Mouse (Mus musculus): ENCODE results near the gene Pbx1. TPM values are rescaled to one million over a fixed set of nuclear protein-coding genes. Genes with fewer than 3 reads are reported as not detected.

The Pbx1 gene
- total and polyA plus RNA-seq, 3 experiments = 0.10 TPM; not detected in 2

- TF ChIP-seq SMC3 (IDR thresholded peaks at IDR 0.05; ENCODE audit: low read depth, low read length) = no peak
These were observed 90.2 kb downstream of the Pbx1 start (continued) for GRCm38 (mm10) chr1:168341863-168342262.

- DNase-seq (ENCODE audit: low read depth, low spot score) = no peak
- Histone ChIP-seq H3K4me3 (ENCODE audit: control insufficient read depth in 1 of 2, insufficient read depth in 1 of 2, low read depth in 2 of 2, low read length in 2 of 2) (no peak overlapping the region), H3K9ac (ENCODE audit: control insufficient read depth, low read depth, low read length, poor library complexity, severe bottlenecking) (no peak overlapping the region), H3K27me3 (ENCODE audit: control insufficient read depth in 1 of 2, insufficient read depth in 2 of 2, low read length in 2 of 2) (no peaks in the 10 kb centered on the region; a peak in 1 of 4 replicates), H3K36me3 (ENCODE audit: control insufficient read depth in 1 of 2, insufficient read depth in 2 of 2, low read length in 2 of 2) (no peaks in the 10 kb centered on the region), H3K9me3 (replicated peaks; ENCODE audit: insufficient read depth, low read length) (no peaks in the 10 kb centered on the region), H3K79me2 (ENCODE audit: control insufficient read depth, insufficient read depth, low read length, poor library complexity) (no peaks in the 10 kb centered on the region), H3K27ac (ENCODE audit: control insufficient read depth, low read depth, low read length) (no peak overlapping the region), H3K4me1 (ENCODE audit: control insufficient read depth in 1 of 2, insufficient read depth in 2 of 2, low read length in 2 of 2) (no peaks in the 10 kb centered on the region)
- no peak for TF ChIP-seq SMC3 (IDR thresholded peaks at IDR 0.05; ENCODE audit: low read depth, low read length)
- TF ChIP-seq KAT2A (conservative IDR thresholded peaks at IDR 0.05; ENCODE audit: low read depth, low read length) = no peak
- no peak for TF ChIP-seq GATA1 (IDR thresholded peaks at IDR 0.05; ENCODE audit: low read depth, low read length)
- no peak for TF ChIP-seq RCOR1 (IDR thresholded peaks at IDR 0.05; ENCODE audit: low read depth, low read length)
- no peak for TF ChIP-seq TBP (IDR thresholded peaks at IDR 0.05; ENCODE audit: low read depth, low read length)
These were observed 90.7 kb downstream of the Pbx1 start for GRCm38 (mm10) chr1:168341368-168341767.

- Histone ChIP-seq H3K9me3 (replicated peaks; ENCODE audit: insufficient read depth, low read length) (no peaks in the 10 kb centered on the region), H3K79me2 (ENCODE audit: control insufficient read depth, insufficient read depth, low read length, poor library complexity) (no peaks in the 10 kb centered on the region), H3K27me3 (ENCODE audit: control insufficient read depth in 1 of 2, insufficient read depth in 2 of 2, low read length in 2 of 2) (no peaks in the 10 kb centered on the region), H3K4me3 (ENCODE audit: control insufficient read depth in 1 of 2, insufficient read depth in 1 of 2, low read depth in 2 of 2, low read length in 2 of 2) (no peak overlapping the region), H3K27ac (ENCODE audit: control insufficient read depth, low read depth, low read length) (no peak overlapping the region), H3K9ac (ENCODE audit: control insufficient read depth, low read depth, low read length, poor library complexity, severe bottlenecking) (no peak overlapping the region), H3K36me3 (ENCODE audit: control insufficient read depth in 1 of 2, insufficient read depth in 2 of 2, low read length in 2 of 2) (no peaks in the 10 kb centered on the region), H3K4me1 (ENCODE audit: control insufficient read depth in 1 of 2, insufficient read depth in 2 of 2, low read length in 2 of 2) (no peaks in the 10 kb centered on the region)
- TF ChIP-seq JUND (IDR thresholded peaks at IDR 0.05; ENCODE audit: low read depth, low read length) (no peak), TAL1 (IDR thresholded peaks at IDR 0.05; ENCODE audit: low read length) (no peak)
- no peak for DNase-seq (ENCODE audit: low read depth, low spot score)
These were observed 95.7 kb downstream of the Pbx1 start for GRCm38 (mm10) chr1:168336238-168336818.

- Histone ChIP-seq H3K9me3 (replicated peaks; ENCODE audit: insufficient read depth, low read length) (no peaks in the 10 kb centered on the region), H3K36me3 (ENCODE audit: control insufficient read depth in 1 of 2, insufficient read depth in 2 of 2, low read length in 2 of 2) (no peaks in the 10 kb centered on the region), H3K79me2 (ENCODE audit: control insufficient read depth, insufficient read depth, low read length, poor library complexity) (no peaks in the 10 kb centered on the region)
These were observed 97.1 kb downstream of the Pbx1 start for GRCm38 (mm10) chr1:168334831-168335574.

More at GRCm38 (mm10) chr1:168334831-168335574, 97.1 kb downstream of the Pbx1 start:
- no peaks in the 10 kb centered on the region for H3K4me1 ChIP-seq (ENCODE audit: control insufficient read depth in 1 of 2, insufficient read depth in 2 of 2, low read length in 2 of 2)
- no peak overlapping the region for H3K4me3 ChIP-seq (ENCODE audit: control insufficient read depth in 1 of 2, insufficient read depth in 1 of 2, low read depth in 2 of 2, low read length in 2 of 2)
- no peak overlapping the region for H3K27ac ChIP-seq (ENCODE audit: control insufficient read depth, low read depth, low read length)
- H3K9ac ChIP-seq (ENCODE audit: control insufficient read depth, low read depth, low read length, poor library complexity, severe bottlenecking) = no peak overlapping the region
- no peak for DNase-seq (ENCODE audit: low read depth, low spot score)
- TF ChIP-seq POLR2AphosphoS2 (IDR thresholded peaks at IDR 0.05; ENCODE audit: low read length) = no peak
- TF ChIP-seq POLR2AphosphoS5 (IDR thresholded peaks at IDR 0.05; ENCODE audit: borderline replicate concordance, low read depth, low read length) = no peak
- no peak for TF ChIP-seq HCFC1 (IDR thresholded peaks at IDR 0.05; ENCODE audit: low read depth, low read length)
- TF ChIP-seq GABPA (IDR thresholded peaks at IDR 0.05; ENCODE audit: low read depth, low read length) = no peak
- no peak for TF ChIP-seq MYC (IDR thresholded peaks at IDR 0.05; ENCODE audit: low read depth, low read length)
- no peak for TF ChIP-seq ZC3H11A (IDR thresholded peaks at IDR 0.05; ENCODE audit: low read depth, low read length)
- TF ChIP-seq NRF1 (IDR thresholded peaks at IDR 0.05; ENCODE audit: insufficient read depth, low read depth, low read length, poor library complexity, severe bottlenecking) = no peak
- TF ChIP-seq ZKSCAN1 (IDR thresholded peaks at IDR 0.05; ENCODE audit: low read depth, low read length) = no peak
- TF ChIP-seq MYB (IDR thresholded peaks at IDR 0.05; ENCODE audit: low read depth, low read length) = no peak
- TF ChIP-seq JUND (IDR thresholded peaks at IDR 0.05; ENCODE audit: low read depth, low read length) = no peak
- no peak for TF ChIP-seq RAD21 (IDR thresholded peaks at IDR 0.05; ENCODE audit: low read depth, low read length)
- no peak for TF ChIP-seq CHD1 (IDR thresholded peaks at IDR 0.05; ENCODE audit: low read depth, low read length)
- no peaks in the 10 kb centered on the region for H3K27me3 ChIP-seq (ENCODE audit: control insufficient read depth in 1 of 2, insufficient read depth in 2 of 2, low read length in 2 of 2)

Measured in MEL (cell line).